Mouse (Mus musculus): ENCODE results near the gene Gimap9. TPM values are rescaled to one million over a fixed set of nuclear protein-coding genes. Genes with fewer than 3 reads are reported as not detected.

Gimap9 gene
- polyA plus RNA-seq, 1 experiment from 2014 or later: 3.7 TPM

DNA sequence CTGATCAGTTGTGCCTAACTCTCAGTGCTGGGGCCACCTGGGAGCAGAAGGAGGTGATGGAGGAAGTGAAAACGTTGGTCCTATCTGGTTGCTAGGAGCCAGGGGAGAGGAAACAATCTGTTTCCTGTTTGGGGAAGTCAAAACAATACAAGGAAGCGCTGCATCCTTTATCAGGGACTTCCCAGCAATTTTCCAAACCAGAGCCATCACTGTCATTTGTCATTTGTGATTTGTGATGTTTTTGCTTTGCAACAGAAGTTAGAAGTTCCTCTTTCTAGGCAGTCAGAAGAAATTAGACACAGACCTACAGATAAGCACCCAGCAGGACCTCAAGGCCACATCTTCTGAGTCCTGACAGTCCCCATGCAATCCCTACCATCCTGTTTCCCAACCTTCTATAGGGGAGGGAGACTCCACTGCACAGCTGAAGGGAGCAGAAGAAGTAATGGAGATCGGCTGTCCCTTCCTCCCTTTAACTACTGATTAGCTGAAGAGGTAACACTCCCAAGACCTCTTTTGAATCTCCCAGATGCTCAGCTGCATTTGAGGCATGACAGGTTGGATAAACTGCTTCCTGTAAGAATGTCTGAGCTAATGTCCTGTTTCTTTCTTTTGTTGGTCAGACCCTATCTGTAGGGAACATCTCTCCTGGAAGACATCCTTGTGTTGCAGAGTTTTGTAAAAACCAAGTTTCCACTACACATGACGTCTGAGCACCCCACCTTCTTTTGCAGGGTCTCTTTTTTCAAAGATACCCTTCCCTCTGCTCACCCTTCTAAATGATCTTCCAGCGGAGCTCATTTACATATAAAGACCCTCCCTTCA lies 24.5 kb downstream of the Gimap9 start:
- ATAC-seq (ENCODE audit: low FRiP score): no peak
- Histone ChIP-seq H3K27me3 (no peaks in the 10 kb centered on the region), H3K4me1 (no peaks in the 10 kb centered on the region), H3K4me3 (no peak overlapping the region), H3K4me2 (replicated peaks) (no peak overlapping the region), H3K9ac (no peak overlapping the region), H3K36me3 (no peaks in the 10 kb centered on the region), H3K27ac (no peak overlapping the region), H3K9me3 (replicated peaks) (no peaks in the 10 kb centered on the region)
- 57% methylated on average over 5 of the region's 5 CpGs for WGBS

DNA sequence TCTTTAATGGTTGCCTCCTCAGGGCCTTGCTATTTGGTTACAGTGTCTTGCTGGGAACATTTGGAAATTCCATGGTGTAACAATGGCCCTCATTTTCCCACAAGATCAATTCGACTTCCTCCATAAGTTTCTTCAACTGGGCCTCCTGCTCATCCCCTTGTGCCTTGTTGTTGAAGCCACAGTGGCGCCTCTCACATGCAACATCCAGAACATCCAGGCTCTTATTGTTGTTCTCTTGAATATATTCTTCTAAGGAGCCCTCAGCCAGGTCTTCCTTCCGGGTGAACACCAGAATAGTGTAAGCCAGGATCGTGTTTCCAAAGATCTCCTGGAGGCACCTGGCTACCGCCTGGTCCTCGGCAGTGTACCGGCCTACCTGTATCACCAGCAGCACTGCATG lies 26.2 kb downstream of the Gimap9 start:
- Histone ChIP-seq H3K36me3 (no peaks in the 10 kb centered on the region), H3K9ac (no peak overlapping the region), H3K4me3 (no peak overlapping the region), H3K4me2 (replicated peaks) (no peak overlapping the region), H3K27me3 (no peaks in the 10 kb centered on the region), H3K4me1 (no peaks in the 10 kb centered on the region), H3K9me3 (replicated peaks) (no peaks in the 10 kb centered on the region), H3K27ac (no peak overlapping the region)
- ATAC-seq (ENCODE audit: low FRiP score): no peak
- 85% methylated on average over 7 of the region's 7 CpGs for WGBS

DNA sequence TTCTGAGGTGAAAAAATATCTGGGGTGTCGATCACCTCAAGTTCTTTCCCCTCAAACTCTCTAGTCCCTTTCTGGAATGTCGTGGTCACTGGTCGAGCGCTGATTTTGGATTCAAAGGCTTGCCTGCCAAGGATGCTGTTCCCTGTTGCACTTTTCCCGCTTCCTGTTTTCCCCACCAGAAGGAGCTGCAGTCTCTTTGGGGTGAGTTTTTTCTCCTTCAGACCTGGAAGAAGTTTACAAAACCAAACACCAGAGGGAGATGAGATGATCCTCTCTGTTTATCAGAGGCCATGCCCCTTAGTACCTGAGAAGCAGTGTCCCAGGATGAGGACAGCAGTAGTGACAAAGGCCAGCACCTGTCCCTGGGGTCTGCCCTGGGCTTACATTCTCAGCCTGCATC lies 26.7 kb downstream of the Gimap9 start:
- H3K36me3 ChIP-seq: no peaks in the 10 kb centered on the region
- ATAC-seq (ENCODE audit: low FRiP score): no peak
- no peak overlapping the region for H3K9ac ChIP-seq
- WGBS: 74% methylated on average over 5 of the region's 5 CpGs
- H3K4me3 ChIP-seq: no peak overlapping the region
- no peaks in the 10 kb centered on the region for H3K27me3 ChIP-seq
- H3K9me3 ChIP-seq (replicated peaks): no peaks in the 10 kb centered on the region
- H3K4me1 ChIP-seq: no peaks in the 10 kb centered on the region
- no peak overlapping the region for H3K4me2 ChIP-seq (replicated peaks)
- H3K27ac ChIP-seq: no peak overlapping the region

DNA sequence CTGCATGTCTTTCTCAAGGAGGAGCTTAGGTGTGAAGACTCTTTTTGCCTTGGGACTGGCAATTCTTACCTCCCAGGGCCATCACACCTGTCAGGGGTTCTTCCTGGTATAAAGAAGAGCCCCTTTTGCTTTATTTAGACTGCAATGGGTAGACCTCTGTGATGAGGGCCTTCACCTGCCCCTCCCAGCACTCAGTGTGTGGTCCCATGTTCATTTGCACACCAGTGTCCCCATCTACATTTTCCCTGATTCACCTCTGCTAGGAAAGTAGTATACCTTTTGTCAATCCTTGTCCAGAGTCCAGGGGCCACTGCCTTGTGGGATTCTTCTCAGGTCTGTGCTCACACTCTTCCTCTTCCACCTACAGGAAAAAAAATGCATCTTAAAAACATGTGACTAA lies 28.2 kb downstream of the Gimap9 start:
- Histone ChIP-seq H3K4me3 (no peak overlapping the region), H3K36me3 (no peaks in the 10 kb centered on the region)
- ATAC-seq (ENCODE audit: low FRiP score): no peak

DNA sequence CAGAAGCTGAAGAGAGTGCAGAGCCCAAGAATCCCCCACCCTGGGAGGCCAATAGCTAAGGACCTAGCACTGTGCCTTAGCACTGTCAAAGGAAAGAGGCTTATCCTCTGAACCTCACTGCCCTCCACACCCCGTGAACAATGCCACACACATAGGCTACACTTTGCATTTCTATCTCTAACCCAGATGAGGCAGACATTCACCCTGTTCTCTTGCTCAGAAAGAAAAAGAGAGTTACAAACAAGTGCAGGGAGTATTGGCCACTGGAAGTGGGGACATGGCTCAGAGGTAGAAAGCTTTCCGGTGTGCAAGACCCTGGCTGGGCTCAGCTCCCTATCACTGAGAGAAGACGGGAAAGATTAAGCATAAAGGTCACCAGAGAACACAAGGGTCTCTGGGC lies 30.2 kb downstream of the Gimap9 start:
- Histone ChIP-seq H3K4me2 (replicated peaks) (no peak overlapping the region), H3K27me3 (no peaks in the 10 kb centered on the region), H3K9ac (no peak overlapping the region), H3K36me3 (no peaks in the 10 kb centered on the region), H3K4me3 (no peak overlapping the region), H3K4me1 (no peaks in the 10 kb centered on the region), H3K27ac (no peak overlapping the region), H3K9me3 (replicated peaks) (no peaks in the 10 kb centered on the region)
- 63% methylated on average over 3 of the region's 3 CpGs for WGBS
- ATAC-seq (ENCODE audit: low FRiP score): no peak

More for the DNA sequence above, 28.2 kb downstream of the Gimap9 start:
- no peaks in the 10 kb centered on the region for H3K27me3 ChIP-seq
- H3K9ac ChIP-seq: no peak overlapping the region
- H3K27ac ChIP-seq: no peak overlapping the region
- no peak overlapping the region for H3K4me2 ChIP-seq (replicated peaks)
- H3K9me3 ChIP-seq (replicated peaks): no peaks in the 10 kb centered on the region
- no peaks in the 10 kb centered on the region for H3K4me1 ChIP-seq

DNA sequence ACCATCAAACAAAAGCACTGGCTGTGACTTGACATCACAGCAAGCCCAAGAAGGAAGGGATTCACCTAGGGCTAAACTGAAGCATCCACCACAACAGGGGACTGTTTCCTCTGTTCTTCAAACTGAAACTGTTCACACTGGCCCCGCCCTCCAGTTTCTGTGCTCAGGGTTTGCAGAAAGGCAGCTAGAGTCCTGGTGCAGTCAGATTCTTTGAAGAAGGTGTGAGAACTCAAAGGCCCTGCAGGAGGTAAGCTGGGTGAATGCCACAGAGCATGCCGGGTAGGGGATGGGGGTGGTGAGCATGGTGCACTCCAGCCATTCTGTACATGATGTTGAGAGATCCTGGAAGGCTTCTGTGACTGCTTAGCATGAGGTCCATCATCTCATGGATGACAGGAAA lies 42.5 kb downstream of the Gimap9 start, which contains the start of the genes Gm28053 and Gimap7:
TSS of gene Gm28053 (plus strand) at position 153 of the 400 bp plus-strand sequence.
TSS of gene Gimap7 (plus strand) at position 167 of the 400 bp plus-strand sequence.
- no peaks in the 10 kb centered on the region for H3K36me3 ChIP-seq
- no peak within 1 kb of the TSS for H3K9ac ChIP-seq
- H3K27me3 ChIP-seq: no peaks in the 10 kb centered on the region
- no peaks in the 10 kb centered on the region for H3K9me3 ChIP-seq (replicated peaks)
- no peak for ATAC-seq (ENCODE audit: low FRiP score)
- WGBS: 56% methylated on average over 2 of the region's 2 CpGs
- no peak within 1 kb of the TSS for H3K27ac ChIP-seq
- H3K4me2 ChIP-seq (replicated peaks): no peak within 1 kb of the TSS
- no peaks in the 10 kb centered on the region for H3K4me1 ChIP-seq
- H3K4me3 ChIP-seq: no peak within 1 kb of the TSS

DNA sequence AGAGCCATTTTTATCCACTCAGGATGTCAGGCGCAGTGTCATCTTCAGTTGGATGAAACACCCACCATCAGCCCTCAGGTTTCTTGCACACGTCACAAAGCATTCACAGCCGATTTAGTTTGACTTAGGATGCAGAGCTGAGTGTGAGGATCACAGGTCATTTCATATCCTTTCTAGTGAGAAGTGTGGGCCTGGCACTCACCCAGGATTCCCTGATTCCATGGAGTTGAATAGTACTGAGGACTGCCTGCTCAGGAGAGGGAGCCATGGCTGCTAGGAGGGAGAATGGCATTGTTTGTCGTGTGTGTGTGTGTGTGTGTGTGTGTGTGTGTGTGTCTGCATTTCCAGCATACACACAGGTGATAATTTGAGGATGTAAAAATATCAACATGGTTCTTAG lies 44.4 kb downstream of the Gimap9 start:
- Histone ChIP-seq H3K9me3 (replicated peaks) (no peaks in the 10 kb centered on the region), H3K4me1 (0 out of 2 replicates have a peak, but pooled peaks cover 2% of the 10 kb centered on the region), H3K36me3 (no peaks in the 10 kb centered on the region), H3K27me3 (no peaks in the 10 kb centered on the region), H3K27ac (no peak overlapping the region), H3K9ac (no peak overlapping the region), H3K4me2 (replicated peaks) (no peak overlapping the region), H3K4me3 (no peak overlapping the region)
- WGBS: 85% methylated on average over 4 of the region's 4 CpGs
- ATAC-seq (ENCODE audit: low FRiP score): no peak

DNA sequence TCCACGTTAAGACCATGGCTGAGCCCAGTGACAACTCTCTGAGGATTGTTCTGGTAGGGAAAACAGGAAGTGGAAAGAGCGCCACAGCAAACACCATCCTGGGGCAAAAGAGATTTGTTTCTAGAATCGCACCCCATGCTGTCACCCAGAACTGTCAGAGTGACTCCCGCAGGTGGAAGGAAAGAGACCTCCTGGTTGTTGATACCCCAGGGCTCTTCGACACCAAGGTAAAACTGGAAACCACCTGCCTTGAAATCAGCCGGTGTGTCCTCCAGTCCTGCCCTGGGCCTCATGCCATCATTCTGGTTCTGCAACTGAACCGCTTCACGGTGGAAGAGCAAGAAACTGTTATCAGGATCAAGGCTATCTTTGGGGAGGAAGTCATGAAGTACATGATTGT lies 47.5 kb downstream of the Gimap9 start:
- no peak for ATAC-seq (ENCODE audit: low FRiP score)
- Histone ChIP-seq H3K9ac (no peak overlapping the region), H3K27me3 (no peaks in the 10 kb centered on the region)

DNA sequence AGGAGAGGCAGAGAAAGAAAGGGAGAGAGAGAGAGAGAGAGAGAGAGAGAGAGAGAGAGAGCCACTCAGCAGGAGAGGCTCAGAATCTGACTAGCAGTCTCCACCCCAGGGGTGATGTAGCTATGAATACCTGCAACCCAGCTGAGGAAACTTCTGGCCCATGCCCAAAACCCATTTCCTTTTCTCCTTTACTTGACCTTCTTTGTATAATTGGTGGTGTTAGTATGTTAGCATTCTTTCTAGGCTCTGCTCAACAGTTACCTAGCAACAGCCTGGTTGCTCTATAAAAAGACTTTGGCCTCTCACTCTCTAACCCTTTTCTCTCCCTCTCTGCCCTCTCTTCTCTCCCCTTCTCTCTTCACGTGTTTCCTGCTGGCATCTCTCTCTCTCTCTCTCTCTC lies 49.5 kb downstream of the Gimap9 start:
- 0 out of 2 replicates have a peak, but pooled peaks cover 8% of the 10 kb centered on the region for H3K4me1 ChIP-seq
- no peak overlapping the region for H3K4me3 ChIP-seq
- H3K9me3 ChIP-seq (replicated peaks): no peaks in the 10 kb centered on the region
- no peak overlapping the region for H3K9ac ChIP-seq
- ATAC-seq (ENCODE audit: low FRiP score): no peak
- WGBS: 0% methylated on average over 1 of the region's 1 CpGs
- H3K4me2 ChIP-seq (replicated peaks): no peak overlapping the region
- no peak overlapping the region for H3K27ac ChIP-seq
- no peaks in the 10 kb centered on the region for H3K27me3 ChIP-seq
- H3K36me3 ChIP-seq: no peaks in the 10 kb centered on the region

More for the DNA sequence above, 47.5 kb downstream of the Gimap9 start:
- 0 out of 2 replicates have a peak, but pooled peaks cover 8% of the 10 kb centered on the region for H3K4me1 ChIP-seq
- no peak overlapping the region for H3K27ac ChIP-seq
- H3K9me3 ChIP-seq (replicated peaks): no peaks in the 10 kb centered on the region
- no peaks in the 10 kb centered on the region for H3K36me3 ChIP-seq
- H3K4me2 ChIP-seq (replicated peaks): no peak overlapping the region
- WGBS: 88% methylated on average over 8 of the region's 8 CpGs
- H3K4me3 ChIP-seq: no peak overlapping the region

DNA sequence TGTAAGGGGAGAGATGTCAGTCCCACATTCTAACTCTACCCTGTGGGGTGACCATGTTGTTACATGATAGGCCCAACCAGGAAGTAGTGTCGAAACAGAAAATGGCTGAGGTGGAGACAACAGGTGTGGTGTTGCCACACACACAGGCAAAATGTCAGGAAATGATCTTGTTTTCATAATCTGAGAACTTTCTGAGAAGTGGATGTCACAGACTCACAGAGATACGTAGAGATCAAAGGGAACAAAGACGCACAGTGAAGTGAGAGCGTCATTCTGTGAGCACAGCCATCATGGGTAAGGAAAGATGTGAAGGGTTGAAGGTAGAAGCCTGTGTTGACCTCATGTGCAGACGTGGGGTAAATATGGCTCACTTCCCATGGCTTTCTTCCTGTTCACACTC lies 51.8 kb downstream of the Gimap9 start:
- no peak overlapping the region for H3K9ac ChIP-seq
- 88% methylated on average over 5 of the region's 5 CpGs for WGBS
- no peak for ATAC-seq (ENCODE audit: low FRiP score)

More for the DNA sequence above, 51.8 kb downstream of the Gimap9 start:
- no peak overlapping the region for H3K4me3 ChIP-seq
- H3K36me3 ChIP-seq: no peaks in the 10 kb centered on the region
- H3K4me1 ChIP-seq: 0 out of 2 replicates have a peak, but pooled peaks cover 8% of the 10 kb centered on the region
- H3K4me2 ChIP-seq (replicated peaks): no peak overlapping the region
- no peaks in the 10 kb centered on the region for H3K27me3 ChIP-seq
- no peaks in the 10 kb centered on the region for H3K9me3 ChIP-seq (replicated peaks)
- H3K27ac ChIP-seq: no peak overlapping the region

Other genes with a start within 250 kb of the Gimap9 start
- 21.2 and 22.2 TPM in 2 replicates for gene Zfp467, start 230.3 kb upstream of the Gimap9 start, polyA plus RNA-seq (2016; fragmentation: Nextera tagmentation; extraction: Ambion mirVana)
- 0.34 and 0.40 TPM in 2 replicates for gene Sspo, start 227.9 kb upstream of the Gimap9 start, polyA plus RNA-seq (2016; fragmentation: Nextera tagmentation; extraction: Ambion mirVana)
- gene Atp6v0e2, start 138.5 kb upstream of the Gimap9 start, polyA plus RNA-seq (2016; fragmentation: Nextera tagmentation; extraction: Ambion mirVana): 74.7 and 75.0 TPM in 2 replicates
- gene Lrrc61, start 121.3 kb upstream of the Gimap9 start, polyA plus RNA-seq (2016; fragmentation: Nextera tagmentation; extraction: Ambion mirVana): 19.7 and 22.5 TPM in 2 replicates
- 1.8 and 3.3 TPM in 2 replicates for gene Rarres2, start 103.3 kb upstream of the Gimap9 start, polyA plus RNA-seq (2016; fragmentation: Nextera tagmentation; extraction: Ambion mirVana)
- not detected in 2 replicates for gene Gm45021, start 86.5 kb upstream of the Gimap9 start, polyA plus RNA-seq (2016; fragmentation: Nextera tagmentation; extraction: Ambion mirVana)
- gene Repin1, start 82.2 kb upstream of the Gimap9 start, polyA plus RNA-seq (2016; fragmentation: Nextera tagmentation; extraction: Ambion mirVana): 43.1 and 43.9 TPM in 2 replicates
- not detected in 2 replicates for gene Gm44965, start 82.2 kb upstream of the Gimap9 start, polyA plus RNA-seq (2016; fragmentation: Nextera tagmentation; extraction: Ambion mirVana)
- gene Zfp775, start 74.1 kb upstream of the Gimap9 start, polyA plus RNA-seq (2016; fragmentation: Nextera tagmentation; extraction: Ambion mirVana): 12.7 and 14.6 TPM in 2 replicates
- 2.6 and 3.1 TPM in 2 replicates for gene AI854703, start 49.4 kb upstream of the Gimap9 start, polyA plus RNA-seq (2016; fragmentation: Nextera tagmentation; extraction: Ambion mirVana)
- gene Gimap8, start 28.9 kb upstream of the Gimap9 start, polyA plus RNA-seq (2016; fragmentation: Nextera tagmentation; extraction: Ambion mirVana): 1.0 and 1.1 TPM in 2 replicates
- 4.2 and 5.4 TPM in 2 replicates for gene Gimap4, start 8.4 kb downstream of the Gimap9 start, polyA plus RNA-seq (2016; fragmentation: Nextera tagmentation; extraction: Ambion mirVana)
- gene Gimap6, start 32.1 kb downstream of the Gimap9 start, polyA plus RNA-seq (2016; fragmentation: Nextera tagmentation; extraction: Ambion mirVana): 8.5 and 9.6 TPM in 2 replicates
- 1.7 TPM in 1 of 2 replicates, not detected in the other for gene Gm28053, start 42.5 kb downstream of the Gimap9 start, polyA plus RNA-seq (2016; fragmentation: Nextera tagmentation; extraction: Ambion mirVana)
- not detected in 2 replicates for gene Gimap7, start 42.5 kb downstream of the Gimap9 start, polyA plus RNA-seq (2016; fragmentation: Nextera tagmentation; extraction: Ambion mirVana)
- 5.4 and 6.7 TPM in 2 replicates for gene Gimap1, start 62.9 kb downstream of the Gimap9 start, polyA plus RNA-seq (2016; fragmentation: Nextera tagmentation; extraction: Ambion mirVana)
- 0.97 and 1.6 TPM in 2 replicates for gene Gimap5, start 70.1 kb downstream of the Gimap9 start, polyA plus RNA-seq (2016; fragmentation: Nextera tagmentation; extraction: Ambion mirVana)
- gene Gimap3, start 94.7 kb downstream of the Gimap9 start, polyA plus RNA-seq (2016; fragmentation: Nextera tagmentation; extraction: Ambion mirVana): not detected in 2 replicates
- 26.5 and 28.5 TPM in 2 replicates for gene Tmem176a, start 164.8 kb downstream of the Gimap9 start, polyA plus RNA-seq (2016; fragmentation: Nextera tagmentation; extraction: Ambion mirVana)
- gene Tmem176b, start 165.4 kb downstream of the Gimap9 start, polyA plus RNA-seq (2016; fragmentation: Nextera tagmentation; extraction: Ambion mirVana): 114 and 118 TPM in 2 replicates
- gene Aoc1, start 196.8 kb downstream of the Gimap9 start, polyA plus RNA-seq (2016; fragmentation: Nextera tagmentation; extraction: Ambion mirVana): not detected in 2 replicates

All from hindbrain, embryonic 12.5 days (tissue).